Mouse (Mus musculus): ENCODE measurements around the gene Hopx.

DNA sequence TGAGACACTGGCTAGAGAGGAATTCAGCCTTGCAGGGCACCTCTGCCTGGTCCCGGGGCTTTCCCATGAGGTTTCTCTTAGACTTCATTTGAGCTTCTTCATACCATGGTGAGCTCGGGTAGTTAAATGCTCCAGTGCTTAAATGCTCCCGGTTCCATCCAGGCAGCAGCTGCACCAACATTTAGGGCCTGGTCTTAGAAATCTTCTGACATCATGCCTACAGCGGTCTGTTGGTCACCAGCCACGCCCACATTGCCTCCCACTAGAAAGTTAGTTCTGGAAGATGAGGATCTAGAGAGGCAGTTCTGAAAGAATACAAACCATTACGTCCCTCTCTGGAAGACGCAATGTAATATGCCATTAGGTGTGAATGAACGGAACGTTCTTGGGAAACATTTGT, 8.7 kb upstream of the Hopx start:
- TF ChIP-seq CTCF (IDR thresholded peaks at IDR 0.05) (no peak), EP300 (IDR thresholded peaks at IDR 0.05) (no peak)
